Comparison of ENCODE assay signal across 11 mouse cellular contexts in genomic region chr1:59609896-59610295, GRCm38 (mm10).
DNase-seq lines count a peak whose midpoint lies in the region; ATAC-seq and TF ChIP-seq lines count a peak whose summit lies in the region.
"Had no signal": no experiment of that assay in that cellular context is flagged by ENCODE, and none has a peak within 500 bp of the region (broad histone marks: within the 10 kb centered on the region; RNA-seq: fewer than 3 reads in every experiment).

No protein-coding gene starts in this region.

- 29% methylated on average over 10 of the region's 10 CpGs for WGBS in intestine, embryonic 14.5 days
- 65% methylated on average over 10 of the region's 10 CpGs for WGBS in intestine, postnatal 0 days
- WGBS in kidney, embryonic 15.5 days: 47% methylated on average over 10 of the region's 10 CpGs

- H3K4me3 ChIP-seq in intestine, embryonic 14.5 days (ENCODE audit: low read depth, low read length): no peak overlapping the region
- no peak overlapping the region for H3K4me3 ChIP-seq in intestine, postnatal 0 days (ENCODE audit: low read depth, low read length)
- no peak overlapping the region for H3K4me3 ChIP-seq in kidney, embryonic 15.5 days (replicated peaks)
- H3K4me3 ChIP-seq: neural tube, embryonic 12.5 days had no signal

- intact Hi-C loops in gastrocnemius, postnatal 14 days (cut with DNase I; ENCODE audit: low total_unique reads): no loop called here

- no peak for DNase-seq in intestine, embryonic 14.5 days (ENCODE audit: low spot score)
- DNase-seq in gastrocnemius, postnatal 14 days: peak; percentile 21
- peak; percentile 15 for DNase-seq in yolk sac, embryonic 10.5 days (ENCODE audit: low spot score)
- DNase-seq in natural killer cell, adult 2 months (ENCODE audit: low spot score in 2 of 2): no peak
- DNase-seq in layer of hippocampus, adult 11-12 months (ENCODE audit: low spot score): no peak
- DNase-seq: cerebellum, adult 11 months had no signal

- H3K27ac ChIP-seq in intestine, embryonic 14.5 days (ENCODE audit: low read depth): peak overlapping the region; percentile 25; the same call in 1 of the 2 replicates
- H3K27ac ChIP-seq in intestine, postnatal 0 days (ENCODE audit: low read depth, low read length): no peak overlapping the region
- peak overlapping the region; percentile 77 for H3K27ac ChIP-seq in kidney, embryonic 15.5 days
- H3K27ac ChIP-seq: neural tube, embryonic 12.5 days had no signal

- H3K4me2 ChIP-seq in intestine, embryonic 14.5 days (ENCODE audit: low read length): no peak overlapping the region
- H3K4me2 ChIP-seq in intestine, postnatal 0 days (replicated peaks; ENCODE audit: low read depth): no peak overlapping the region
- no peak overlapping the region for H3K4me2 ChIP-seq in kidney, embryonic 15.5 days
- H3K4me2 ChIP-seq: neural tube, embryonic 12.5 days had no signal

- no peaks in the 10 kb centered on the region for H3K27me3 ChIP-seq in intestine, embryonic 14.5 days (replicated peaks; ENCODE audit: control insufficient read depth, insufficient read depth, low read length)
- no peaks in the 10 kb centered on the region for H3K27me3 ChIP-seq in intestine, postnatal 0 days (replicated peaks; ENCODE audit: control insufficient read depth, insufficient read depth, low read length)
- H3K27me3 ChIP-seq in kidney, embryonic 15.5 days: no peaks in the 10 kb centered on the region
- H3K27me3 ChIP-seq: neural tube, embryonic 12.5 days had no signal

- H3K4me1 ChIP-seq in intestine, embryonic 14.5 days (replicated peaks; ENCODE audit: control insufficient read depth, insufficient read depth, low read length): no peaks in the 10 kb centered on the region
- H3K4me1 ChIP-seq in intestine, postnatal 0 days (replicated peaks; ENCODE audit: control insufficient read depth, insufficient read depth, low read length): no peaks in the 10 kb centered on the region
- H3K4me1 ChIP-seq in kidney, embryonic 15.5 days: peaks cover 11% of the 10 kb centered on the region
- H3K4me1 ChIP-seq: neural tube, embryonic 12.5 days had no signal

- no peaks in the 10 kb centered on the region for H3K9me3 ChIP-seq in intestine, embryonic 14.5 days (ENCODE audit: control insufficient read depth, low read length)
- H3K9me3 ChIP-seq in intestine, postnatal 0 days (ENCODE audit: control insufficient read depth): no peaks in the 10 kb centered on the region
- no peaks in the 10 kb centered on the region for H3K9me3 ChIP-seq in kidney, embryonic 15.5 days (replicated peaks)
- H3K9me3 ChIP-seq: G1E; neural tube, embryonic 12.5 days had no signal

- ATAC-seq in intestine, embryonic 14.5 days (replicated peaks; ENCODE audit: low FRiP score, low TSS enrichment, low read depth): no peak
- ATAC-seq in intestine, postnatal 0 days: no peak
- peak; percentile 58; the same call in 1 of the 2 replicates for ATAC-seq in kidney, embryonic 15.5 days (replicated peaks; ENCODE audit: low FRiP score)
- no peak for ATAC-seq in erythroblast, adult 5-6 weeks (replicated peaks; ENCODE audit: low FRiP score, poor library complexity, severe bottlenecking)

- no peak overlapping the region for H3K9ac ChIP-seq in intestine, embryonic 14.5 days (ENCODE audit: low read length)
- H3K9ac ChIP-seq in intestine, postnatal 0 days (ENCODE audit: low read depth, low read length): no peak overlapping the region
- H3K9ac ChIP-seq in kidney, embryonic 15.5 days: no peak overlapping the region
- H3K9ac ChIP-seq: neural tube, embryonic 12.5 days had no signal

- no peak for TF ChIP-seq CTCF in intestine, postnatal 0 days (IDR thresholded peaks at IDR 0.05; ENCODE audit: low read depth)

- H3K36me3 ChIP-seq in intestine, embryonic 14.5 days (ENCODE audit: control insufficient read depth, insufficient read depth, low read length): no peaks in the 10 kb centered on the region
- no peaks in the 10 kb centered on the region for H3K36me3 ChIP-seq in intestine, postnatal 0 days (ENCODE audit: control insufficient read depth, insufficient read depth)
- H3K36me3 ChIP-seq in kidney, embryonic 15.5 days: no peaks in the 10 kb centered on the region
- H3K36me3 ChIP-seq: G1E; neural tube, embryonic 12.5 days had no signal

Comparison
In these comparisons a context has a peak if more than half of its experiments do, and no peak if none do; other contexts are left out.
1. DNase-seq: peak in gastrocnemius, postnatal 14 days (single experiment) and yolk sac, embryonic 10.5 days (single experiment); none in intestine, embryonic 14.5 days (single experiment), natural killer cell, adult 2 months (0 of 2) and layer of hippocampus, adult 11-12 months (single experiment).